Mouse (Mus musculus) testis, adult 2 months (tissue): ENCODE results near the gene Timm22.

Source experiments
- CTCF ChIP-seq: fragments of 200-500 bp; IDR thresholded peaks from 2 replicates; pipeline ENCODE4 v1.5.1; 2012; ENCODE audit warnings: low read depth, mild to moderate bottlenecking, inconsistent platforms, low read length, moderate library complexity; ENCODE audit not compliant: control insufficient read depth, insufficient read depth, insufficient replicate concordance
- POLR2A ChIP-seq: fragments of 200-500 bp; IDR thresholded peaks from 2 replicates; pipeline ENCODE4 v1.6.1; 2012; ENCODE audit warnings: low read depth, mild to moderate bottlenecking, inconsistent platforms, low read length, moderate library complexity; ENCODE audit not compliant: control insufficient read depth

- no peak for TF ChIP-seq CTCF
- no peak for TF ChIP-seq POLR2A
Observed at GRCm38 (mm10) chr11:76419179-76419578, 12.4 kb downstream of the Timm22 start.
